Mouse (Mus musculus): ENCODE data around the gene Olfr1009. TPM values are rescaled to one million over a fixed set of nuclear protein-coding genes. Genes with fewer than 3 reads are reported as not detected.
"Not testable (repeated sequence)": the region's sequence is repeated elsewhere in the genome, so short reads cannot be mapped to it uniquely, and the experiment has no call there.

The Olfr1009 gene
- not detected in 2 replicates for polyA plus RNA-seq (2016; fragmentation: Nextera tagmentation; extraction: Ambion mirVana)

GRCm38 (mm10) chr2:85715119-85715518 lies at the start of gene Olfr1009:
Gene Olfr1009, plus strand, starts transcription at chr2:85715419.
- H3K27me3 ChIP-seq, result no peaks in the 10 kb centered on the region
- no peak for ATAC-seq (ENCODE audit: insufficient number of reproducible peaks, insufficient read depth, low FRiP score, low TSS enrichment, low read depth)

GRCm38 (mm10) chr2:85678667-85679066 lies 36.6 kb upstream of the Olfr1009 start, which contains the start of gene Olfr1006:
Gene Olfr1006, minus strand, starts transcription at chr2:85678767.
- H3K4me1 ChIP-seq (replicated peaks), result no peaks in the 10 kb centered on the region
- ATAC-seq (ENCODE audit: insufficient number of reproducible peaks, insufficient read depth, low FRiP score, low TSS enrichment, low read depth), result no peak
- H3K27ac ChIP-seq, result no peak within 1 kb of the TSS
- no peaks in the 10 kb centered on the region for H3K27me3 ChIP-seq
- H3K36me3 ChIP-seq, result no peaks in the 10 kb centered on the region
- H3K4me2 ChIP-seq, result no peak within 1 kb of the TSS
- H3K9ac ChIP-seq (replicated peaks), result no peak within 1 kb of the TSS
- H3K9me3 ChIP-seq, result no peaks in the 10 kb centered on the region
- H3K4me3 ChIP-seq (replicated peaks), result no peak within 1 kb of the TSS

More at GRCm38 (mm10) chr2:85715119-85715518, at the start of gene Olfr1009:
- Histone ChIP-seq H3K9me3 (no peaks in the 10 kb centered on the region), H3K36me3 (no peaks in the 10 kb centered on the region), H3K4me1 (replicated peaks) (no peaks in the 10 kb centered on the region), H3K9ac (replicated peaks) (no peak within 1 kb of the TSS), H3K27ac (no peak within 1 kb of the TSS), H3K4me2 (no peak within 1 kb of the TSS), H3K4me3 (replicated peaks) (no peak within 1 kb of the TSS)
- WGBS, result 85% methylated on average over 1 of the region's 1 CpGs

- no peak within 1 kb of the TSS for H3K4me2 ChIP-seq
- no peak within 1 kb of the TSS for H3K4me3 ChIP-seq (replicated peaks)
- H3K27me3 ChIP-seq, result no peaks in the 10 kb centered on the region
- no peaks in the 10 kb centered on the region for H3K4me1 ChIP-seq (replicated peaks)
- no peak within 1 kb of the TSS for H3K9ac ChIP-seq (replicated peaks)
- no peak for ATAC-seq (ENCODE audit: insufficient number of reproducible peaks, insufficient read depth, low FRiP score, low TSS enrichment, low read depth)
- H3K36me3 ChIP-seq, result no peaks in the 10 kb centered on the region
- no peak within 1 kb of the TSS for H3K27ac ChIP-seq
- H3K9me3 ChIP-seq, result peaks cover 4% of the 10 kb centered on the region; the same call in 1 of the 2 replicates
Measured at GRCm38 (mm10) chr2:85689131-85689530, 26.1 kb upstream of the Olfr1009 start, which contains the start of gene Olfr1008. Gene Olfr1008, plus strand, starts transcription at chr2:85689431.

- H3K4me2 ChIP-seq; H3K27ac ChIP-seq; H3K9ac ChIP-seq (replicated peaks); H3K9me3 ChIP-seq; ATAC-seq (ENCODE audit: insufficient number of reproducible peaks, insufficient read depth, low FRiP score, low TSS enrichment, low read depth); H3K4me1 ChIP-seq (replicated peaks); H3K27me3 ChIP-seq; H3K4me3 ChIP-seq (replicated peaks); H3K36me3 ChIP-seq: not testable (repeated sequence)
- WGBS, result 30% methylated on average over 2 of the region's 2 CpGs
Measured at GRCm38 (mm10) chr2:85710680-85711079, 4.5 kb upstream of the Olfr1009 start.

- ATAC-seq (ENCODE audit: insufficient number of reproducible peaks, insufficient read depth, low FRiP score, low TSS enrichment, low read depth), result no peak
- WGBS, result 9% methylated on average over 1 of the region's 1 CpGs
- H3K4me2 ChIP-seq, result no peak overlapping the region
- H3K9me3 ChIP-seq, result no peaks in the 10 kb centered on the region
- no peaks in the 10 kb centered on the region for H3K27me3 ChIP-seq
- H3K4me3 ChIP-seq (replicated peaks), result no peak overlapping the region
- H3K9ac ChIP-seq (replicated peaks), result no peak overlapping the region
- no peak overlapping the region for H3K27ac ChIP-seq
- no peaks in the 10 kb centered on the region for H3K36me3 ChIP-seq
- H3K4me1 ChIP-seq (replicated peaks), result no peaks in the 10 kb centered on the region
Measured at GRCm38 (mm10) chr2:85711159-85711558, 4.1 kb upstream of the Olfr1009 start.

GRCm38 (mm10) chr2:85725793-85726192 lies 10.6 kb downstream of the Olfr1009 start:
- WGBS, result 11% methylated on average over 3 of the region's 3 CpGs
- no peaks in the 10 kb centered on the region for H3K36me3 ChIP-seq
- no peak for ATAC-seq (ENCODE audit: insufficient number of reproducible peaks, insufficient read depth, low FRiP score, low TSS enrichment, low read depth)
- no peak overlapping the region for H3K27ac ChIP-seq
- H3K4me2 ChIP-seq, result no peak overlapping the region
- H3K9me3 ChIP-seq, result no peaks in the 10 kb centered on the region
- no peaks in the 10 kb centered on the region for H3K27me3 ChIP-seq
- H3K9ac ChIP-seq (replicated peaks), result no peak overlapping the region
- H3K4me3 ChIP-seq (replicated peaks), result no peak overlapping the region
- H3K4me1 ChIP-seq (replicated peaks), result no peaks in the 10 kb centered on the region

- H3K27me3 ChIP-seq, result no peaks in the 10 kb centered on the region
- no peak overlapping the region for H3K9ac ChIP-seq (replicated peaks)
- no peaks in the 10 kb centered on the region for H3K36me3 ChIP-seq
- H3K4me2 ChIP-seq, result no peak overlapping the region
- WGBS, result 84% methylated on average over 4 of the region's 4 CpGs
- no peaks in the 10 kb centered on the region for H3K9me3 ChIP-seq
- no peak overlapping the region for H3K27ac ChIP-seq
- no peak overlapping the region for H3K4me3 ChIP-seq (replicated peaks)
- no peaks in the 10 kb centered on the region for H3K4me1 ChIP-seq (replicated peaks)
- no peak for ATAC-seq (ENCODE audit: insufficient number of reproducible peaks, insufficient read depth, low FRiP score, low TSS enrichment, low read depth)
Measured at GRCm38 (mm10) chr2:85753822-85754221, 38.6 kb downstream of the Olfr1009 start.

DNA sequence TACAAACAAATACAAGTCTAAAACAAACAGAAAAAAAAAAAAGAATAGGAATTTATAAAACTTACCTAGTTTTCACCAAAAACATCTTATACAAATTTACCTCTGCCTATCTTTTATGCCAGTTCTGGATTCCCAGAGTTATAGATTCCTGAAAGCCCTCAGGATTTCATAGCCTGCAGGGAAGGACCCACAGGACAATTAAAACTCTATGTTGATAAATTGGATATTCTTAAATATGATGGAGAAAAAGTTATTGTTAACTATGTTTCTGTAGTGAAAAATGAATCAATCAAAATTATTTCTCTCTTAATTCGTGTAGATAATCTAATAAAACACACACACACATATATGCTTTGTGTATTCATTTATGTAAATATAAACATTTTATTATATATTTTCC lies 47.4 kb downstream of the Olfr1009 start, which contains the start of gene Olfr1012:
Olfr1012 (minus strand) TSS at position 101 of the 400 bp plus-strand sequence.
- WGBS, result 76% methylated on average over 1 of the region's 1 CpGs
- Histone ChIP-seq H3K4me3 (replicated peaks) (no peak within 1 kb of the TSS), H3K9ac (replicated peaks) (no peak within 1 kb of the TSS), H3K36me3 (no peaks in the 10 kb centered on the region), H3K9me3 (no peaks in the 10 kb centered on the region), H3K27ac (no peak within 1 kb of the TSS), H3K4me2 (no peak within 1 kb of the TSS), H3K27me3 (no peaks in the 10 kb centered on the region), H3K4me1 (replicated peaks) (no peaks in the 10 kb centered on the region)
- no peak for ATAC-seq (ENCODE audit: insufficient number of reproducible peaks, insufficient read depth, low FRiP score, low TSS enrichment, low read depth)

DNA sequence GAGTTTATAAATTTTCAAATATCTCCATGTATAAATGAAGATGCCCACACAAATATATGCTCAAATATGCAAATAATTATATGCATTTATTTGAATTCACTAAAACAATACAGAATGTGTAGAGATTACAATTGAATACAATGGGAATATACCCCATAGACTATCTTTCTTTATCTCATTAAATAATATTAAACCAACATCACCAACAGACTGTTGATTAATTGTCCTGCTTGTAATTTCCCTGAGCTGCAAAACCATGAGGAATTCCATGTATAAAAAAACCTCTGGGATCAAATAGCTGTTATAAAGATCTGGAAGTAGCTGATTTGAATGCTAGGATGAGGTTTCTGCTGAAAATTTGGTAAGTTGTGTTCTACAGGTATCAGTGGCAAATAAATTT lies 51.6 kb downstream of the Olfr1009 start, which contains the start of gene Olfr1013:
Olfr1013 (plus strand) TSS at position 301 of the 400 bp plus-strand sequence.
- no peak for ATAC-seq (ENCODE audit: insufficient number of reproducible peaks, insufficient read depth, low FRiP score, low TSS enrichment, low read depth)
- H3K4me1 ChIP-seq (replicated peaks), result no peaks in the 10 kb centered on the region
- H3K4me2 ChIP-seq, result no peak within 1 kb of the TSS
- H3K9ac ChIP-seq (replicated peaks), result no peak within 1 kb of the TSS
- H3K27me3 ChIP-seq, result no peaks in the 10 kb centered on the region
- no peak within 1 kb of the TSS for H3K4me3 ChIP-seq (replicated peaks)
- H3K27ac ChIP-seq, result no peak within 1 kb of the TSS
- no peaks in the 10 kb centered on the region for H3K36me3 ChIP-seq
- no peaks in the 10 kb centered on the region for H3K9me3 ChIP-seq

DNA sequence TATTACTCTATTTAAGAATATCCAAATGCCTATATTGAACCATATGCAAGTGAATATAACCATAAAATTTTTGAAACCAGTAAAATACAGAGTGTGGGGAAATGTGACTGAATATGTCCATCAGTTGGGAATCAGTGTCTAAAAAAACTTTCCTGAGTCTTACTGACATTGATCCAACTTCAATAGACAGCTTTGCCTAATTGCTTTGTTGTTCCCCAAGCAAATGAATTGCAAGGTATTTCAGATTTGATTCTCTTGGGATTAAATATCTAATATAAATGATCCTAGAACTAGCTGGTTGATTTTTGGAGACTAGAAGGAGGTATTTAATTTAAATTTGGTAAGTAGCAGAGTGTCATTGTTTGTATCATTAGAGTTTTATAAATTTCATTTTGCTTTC lies 57.2 kb downstream of the Olfr1009 start, which contains the start of gene Olfr1014:
Olfr1014 (plus strand) TSS at position 301 of the 400 bp plus-strand sequence.
- H3K27me3 ChIP-seq, result no peaks in the 10 kb centered on the region
- no peak for ATAC-seq (ENCODE audit: insufficient number of reproducible peaks, insufficient read depth, low FRiP score, low TSS enrichment, low read depth)
- no peak within 1 kb of the TSS for H3K4me2 ChIP-seq
- no peak within 1 kb of the TSS for H3K9ac ChIP-seq (replicated peaks)
- no peaks in the 10 kb centered on the region for H3K9me3 ChIP-seq
- no peak within 1 kb of the TSS for H3K27ac ChIP-seq
- H3K4me3 ChIP-seq (replicated peaks), result no peak within 1 kb of the TSS
- H3K36me3 ChIP-seq, result no peaks in the 10 kb centered on the region
- H3K4me1 ChIP-seq (replicated peaks), result no peaks in the 10 kb centered on the region
